Mouse (Mus musculus) frontal cortex, postnatal 14 days (tissue): ENCODE results near the gene Tmem229b.
"Not testable (repeated sequence)": the region's sequence is repeated elsewhere in the genome, so short reads cannot be mapped to it uniquely, and the experiment has no call there.

Experiments
- DNase-seq, 2 experiments: peaks; one replicate each; pipeline ENCODE4 v3.0.0; 2022; ENCODE audit warnings: low spot score in 2 of 2

The Tmem229b gene

DNA sequence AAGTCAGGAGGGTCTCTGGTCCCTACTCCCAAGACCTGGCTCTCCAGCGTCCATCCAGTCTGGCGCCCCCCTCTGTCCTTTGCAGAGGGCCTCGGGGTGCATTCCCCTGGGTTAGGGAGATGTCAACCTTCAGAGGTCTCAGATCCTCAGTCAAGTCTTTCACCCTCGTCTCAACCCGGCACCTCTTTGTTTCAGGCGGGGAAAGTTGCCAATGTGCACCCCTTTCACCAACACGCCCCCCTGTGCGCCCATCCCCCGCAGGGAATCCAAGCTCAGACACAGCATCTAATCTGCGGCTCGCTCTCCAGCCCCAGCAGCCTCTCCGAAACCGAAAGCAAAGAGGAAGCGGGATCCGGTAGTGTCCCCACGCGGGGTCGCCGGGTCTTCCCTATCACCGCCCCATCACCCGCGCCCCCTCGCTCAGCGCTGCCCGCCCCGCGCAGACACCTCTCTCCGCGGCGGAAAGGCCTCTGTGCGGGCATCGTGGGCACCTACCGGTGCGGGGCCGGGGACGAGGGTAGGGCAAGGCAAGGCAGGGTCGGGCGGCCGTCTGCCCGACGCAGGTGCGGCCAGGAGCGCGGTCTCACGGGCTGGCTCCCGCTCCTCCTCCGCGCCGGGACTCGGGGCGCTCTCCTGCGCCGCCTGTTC, 825 bp downstream of the Tmem229b start:
- DNase-seq = peak; percentile 39 to 52

GRCm38 (mm10) chr12:79006076-79006475, 1.4 kb downstream of the Tmem229b start:
- no peak for DNase-seq

GRCm38 (mm10) chr12:79005456-79005855, 2.0 kb downstream of the Tmem229b start:
- DNase-seq = no peak

DNA sequence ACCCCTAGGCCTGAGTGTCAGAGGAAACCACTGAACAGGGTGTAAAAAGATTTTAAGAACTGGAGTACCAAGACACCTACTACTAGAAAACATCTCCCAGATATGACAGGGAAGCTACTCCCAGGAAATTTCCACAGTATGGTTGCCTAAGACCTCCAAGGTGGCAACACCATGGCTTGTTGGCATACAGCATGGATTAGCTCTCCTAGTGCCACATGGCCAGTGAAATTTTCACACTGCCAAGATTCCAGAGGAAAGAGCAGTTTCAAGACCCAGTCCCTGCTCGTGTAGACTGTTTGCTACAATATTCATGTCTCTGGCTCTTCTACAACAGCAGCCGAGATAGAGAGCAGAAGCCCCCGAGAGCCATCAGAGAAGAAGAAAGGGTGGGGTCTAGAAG, 4.4 kb downstream of the Tmem229b start:
- DNase-seq = no peak

GRCm38 (mm10) chr12:79002406-79002805, 5.0 kb downstream of the Tmem229b start:
- DNase-seq = no peak

DNA sequence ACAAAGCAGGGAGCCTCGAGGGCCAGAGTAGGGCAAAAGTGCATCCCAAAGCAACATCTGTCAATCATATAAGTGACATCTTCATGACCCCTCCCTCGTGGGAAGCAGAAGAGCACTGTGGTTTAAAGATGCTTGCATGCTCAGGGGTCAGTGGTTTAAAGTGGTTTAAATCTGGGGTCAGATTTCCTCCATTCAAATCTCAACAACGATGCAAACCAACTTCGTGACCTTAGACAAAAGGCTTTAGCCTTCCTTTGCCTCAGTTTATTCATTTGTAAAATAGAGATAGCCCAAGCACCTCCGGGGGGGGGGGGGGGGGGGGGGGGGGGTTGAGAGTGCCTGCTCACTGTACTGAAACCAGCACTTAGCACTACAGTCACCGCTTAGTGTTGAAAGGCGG, 10.7 kb downstream of the Tmem229b start:
- DNase-seq = no peak

DNA sequence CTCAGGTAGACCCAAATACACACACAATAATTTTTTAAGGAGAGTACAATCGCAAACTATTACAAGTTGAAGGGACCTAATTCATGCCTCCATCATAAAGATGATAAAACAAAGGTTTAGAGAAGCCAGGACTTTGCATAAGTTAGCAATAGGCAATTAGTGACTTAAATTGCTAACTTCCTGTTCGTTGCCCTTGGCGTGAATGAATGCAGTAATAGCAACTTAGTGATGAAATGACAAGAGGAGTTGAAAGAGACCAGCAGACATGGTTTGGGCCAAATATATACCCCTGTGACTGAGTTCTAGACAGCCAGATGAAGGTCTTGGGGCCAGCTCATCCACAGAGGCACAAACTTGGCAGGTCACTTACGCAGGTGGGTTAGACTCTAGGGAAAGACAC, 11.2 kb downstream of the Tmem229b start:
- no peak for DNase-seq

DNA sequence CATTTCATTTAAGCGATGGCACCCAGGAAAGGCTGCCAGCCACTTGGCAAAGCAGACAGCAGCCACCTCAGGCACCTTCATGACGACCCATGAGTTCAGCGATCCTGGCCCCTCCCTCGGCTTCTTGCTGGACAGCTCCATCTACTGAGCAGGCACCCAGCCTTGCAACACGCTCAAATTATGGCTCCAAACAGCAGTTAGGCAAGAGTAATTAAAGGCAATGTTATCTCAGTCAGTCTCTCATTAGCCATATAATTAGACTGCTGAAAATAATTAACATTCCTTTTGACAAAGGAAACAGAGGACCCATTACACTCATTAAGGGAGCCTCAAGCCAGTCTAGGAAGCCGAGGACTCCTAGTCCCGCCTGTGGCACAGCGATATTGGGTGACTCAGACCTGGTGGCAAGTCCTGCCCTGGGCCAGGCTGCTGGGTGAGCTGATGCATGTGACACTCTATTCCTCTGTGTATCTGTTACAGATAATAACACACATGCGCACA, 19.8 kb downstream of the Tmem229b start:
- no peak for DNase-seq

DNA sequence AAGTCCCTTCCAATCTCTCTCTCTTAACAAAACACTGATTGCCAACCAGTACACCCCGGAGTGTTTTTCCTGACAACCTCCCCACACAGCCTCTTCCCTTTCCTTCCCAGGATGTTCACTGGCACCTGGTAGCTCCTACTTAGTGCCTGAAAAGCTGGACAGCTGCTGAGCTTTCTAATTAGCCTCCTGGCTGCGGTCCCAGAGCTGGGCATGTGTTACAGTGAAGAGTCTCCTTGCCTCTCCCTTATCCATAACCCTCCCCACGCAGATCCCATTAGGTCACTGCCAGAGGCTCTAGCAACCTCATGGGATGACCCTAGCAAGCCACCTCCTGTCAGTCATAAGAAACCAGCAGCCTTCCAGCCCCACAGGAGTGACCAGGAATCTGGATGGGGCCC, 23.4 kb downstream of the Tmem229b start:
- DNase-seq = no peak

DNA sequence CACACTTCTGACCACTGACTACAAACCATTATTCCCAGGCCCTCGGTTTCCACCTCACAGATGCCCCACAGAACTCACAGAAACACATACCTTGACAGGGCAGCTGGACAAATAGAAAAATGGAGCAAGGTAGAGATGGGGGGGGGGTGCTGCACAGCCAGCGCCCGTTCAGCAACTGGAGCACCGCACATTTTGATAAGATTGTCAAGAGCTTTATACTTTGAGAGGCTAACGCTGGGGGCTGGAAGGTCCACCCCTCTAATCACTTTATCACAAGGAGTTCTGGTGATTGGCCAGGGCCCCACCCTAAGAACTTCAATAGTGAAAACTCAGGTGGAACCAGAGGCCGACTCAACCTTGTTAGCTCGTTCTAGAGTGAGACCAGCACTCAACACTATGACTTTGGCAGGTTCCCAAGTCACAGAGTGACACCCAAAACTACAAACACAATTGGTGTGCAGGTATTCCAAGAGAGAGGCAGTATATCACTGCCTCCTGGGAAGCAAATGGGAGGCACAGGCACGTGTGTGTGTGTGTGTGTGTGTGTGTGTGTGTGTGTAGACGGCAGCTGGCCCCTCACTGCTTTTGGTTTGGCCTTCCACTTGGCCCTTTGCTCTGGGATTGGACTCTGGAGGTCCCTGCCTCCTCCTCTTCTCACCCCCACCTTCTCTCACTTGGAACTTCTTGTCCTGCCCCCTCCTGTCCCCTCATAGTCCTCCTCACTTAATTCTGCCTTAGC, 24.0 kb downstream of the Tmem229b start:
- DNase-seq = no peak

DNA sequence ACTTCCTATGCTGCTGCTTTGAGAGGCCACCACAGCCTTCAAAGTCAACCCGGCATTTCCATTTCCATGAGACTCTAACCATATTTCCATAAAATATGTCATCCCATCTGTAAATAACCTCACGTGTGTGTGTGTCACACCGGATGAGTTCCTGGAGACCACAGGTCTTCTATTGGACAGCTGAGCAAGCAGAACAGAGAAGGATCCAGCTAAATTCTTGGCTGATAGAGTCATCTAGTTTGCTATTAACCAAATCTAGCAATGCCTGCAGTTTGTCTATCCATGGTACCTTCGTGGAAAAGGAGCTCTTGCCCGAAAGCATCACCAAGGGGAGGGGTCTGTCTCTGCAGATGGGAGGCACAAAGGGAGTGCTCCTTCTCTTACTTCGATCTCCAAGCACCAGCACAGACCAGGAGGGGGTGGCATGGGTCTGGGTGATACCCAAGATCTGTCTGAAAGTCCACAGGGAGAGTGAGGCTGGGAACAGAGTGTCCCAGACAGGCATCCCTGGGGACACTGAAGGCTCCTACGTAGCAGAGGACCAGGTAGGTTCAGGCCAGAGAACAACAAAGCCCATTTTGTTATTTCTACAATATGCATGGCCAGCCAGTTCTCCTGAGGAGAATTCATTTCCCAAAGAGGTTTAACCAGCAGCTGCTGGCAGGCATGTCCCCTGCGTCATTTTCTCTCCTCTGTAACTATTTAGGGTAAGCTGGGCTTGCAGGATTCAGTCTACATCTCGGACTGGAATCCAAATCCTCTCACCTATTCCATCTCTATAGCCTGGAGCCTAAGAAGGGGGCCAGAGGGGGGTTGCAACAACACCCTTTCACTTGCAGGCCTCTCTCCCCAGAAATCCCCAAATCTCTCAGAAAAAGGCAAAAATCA, 25.2 kb downstream of the Tmem229b start:
- DNase-seq = no peak

GRCm38 (mm10) chr12:78981131-78981530, 26.3 kb downstream of the Tmem229b start:
- no peak for DNase-seq

- no peak for DNase-seq
Measured at GRCm38 (mm10) chr12:78980683-78981091, 26.7 kb downstream of the Tmem229b start.

DNA sequence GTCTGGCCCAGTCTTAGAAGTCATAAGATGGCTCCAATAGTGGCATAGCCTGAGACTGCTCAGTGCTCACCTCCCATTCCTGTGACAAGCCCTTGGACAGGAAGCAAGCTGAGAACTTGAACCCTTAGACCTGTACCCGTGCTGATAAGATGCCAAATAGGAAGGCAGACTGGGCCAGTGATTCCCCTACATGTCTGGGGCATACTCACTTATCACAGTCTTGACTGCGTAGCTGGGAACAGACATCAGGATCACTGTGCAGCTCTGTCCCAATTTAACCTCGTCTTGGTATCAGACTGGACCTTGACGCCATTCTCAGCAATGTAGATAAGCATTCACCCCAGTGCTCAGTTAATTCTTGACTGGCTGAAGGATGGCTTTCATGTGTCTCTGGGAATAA, 29.9 kb downstream of the Tmem229b start:
- DNase-seq = no peak

GRCm38 (mm10) chr12:78977078-78977477, 30.3 kb downstream of the Tmem229b start:
- DNase-seq = no peak

GRCm38 (mm10) chr12:78975836-78976235, 31.6 kb downstream of the Tmem229b start:
- no peak for DNase-seq

GRCm38 (mm10) chr12:78974767-78975166, 32.7 kb downstream of the Tmem229b start:
- no peak for DNase-seq

- DNase-seq = no peak
Measured at GRCm38 (mm10) chr12:78973779-78974178, 33.6 kb downstream of the Tmem229b start.

DNA sequence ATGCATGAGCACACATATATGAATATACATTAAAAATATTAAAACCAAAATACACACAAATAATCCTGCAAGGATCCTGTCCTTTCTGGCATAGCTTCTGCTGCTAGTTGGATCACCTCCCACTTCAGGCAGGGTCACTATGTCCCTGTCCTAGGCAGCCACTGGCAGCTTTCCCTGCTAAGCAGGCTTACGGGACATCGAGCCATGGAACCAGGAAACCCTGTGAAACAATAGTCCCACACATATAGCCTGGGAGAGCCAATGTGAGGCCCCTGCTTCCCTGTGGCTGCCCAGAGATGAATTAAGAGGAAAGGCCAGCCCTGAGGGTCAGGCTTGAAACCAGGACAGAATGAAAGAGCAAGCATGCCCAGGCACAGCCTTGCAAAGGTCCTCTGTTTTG, 35.8 kb downstream of the Tmem229b start:
- DNase-seq = no peak

DNA sequence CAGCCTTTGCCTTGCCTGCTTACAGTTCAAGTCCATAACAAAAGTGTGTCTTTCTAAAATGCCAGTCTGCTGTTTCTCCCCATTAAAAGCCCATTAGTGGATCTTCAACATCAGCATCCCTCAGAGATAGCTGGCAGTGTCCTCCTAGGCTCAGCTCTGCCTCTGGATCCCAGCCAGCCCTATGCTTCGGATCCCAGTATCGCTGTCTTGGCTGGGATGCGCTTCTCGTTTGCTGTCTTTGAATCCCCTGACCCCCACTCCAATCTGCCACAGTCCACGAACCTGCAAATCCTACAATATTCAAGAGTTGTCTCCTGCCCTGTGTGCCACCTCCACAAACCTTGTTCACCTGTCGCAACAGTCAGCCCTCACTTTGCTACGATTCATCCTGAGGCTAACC, 36.7 kb downstream of the Tmem229b start:
- DNase-seq = no peak

DNA sequence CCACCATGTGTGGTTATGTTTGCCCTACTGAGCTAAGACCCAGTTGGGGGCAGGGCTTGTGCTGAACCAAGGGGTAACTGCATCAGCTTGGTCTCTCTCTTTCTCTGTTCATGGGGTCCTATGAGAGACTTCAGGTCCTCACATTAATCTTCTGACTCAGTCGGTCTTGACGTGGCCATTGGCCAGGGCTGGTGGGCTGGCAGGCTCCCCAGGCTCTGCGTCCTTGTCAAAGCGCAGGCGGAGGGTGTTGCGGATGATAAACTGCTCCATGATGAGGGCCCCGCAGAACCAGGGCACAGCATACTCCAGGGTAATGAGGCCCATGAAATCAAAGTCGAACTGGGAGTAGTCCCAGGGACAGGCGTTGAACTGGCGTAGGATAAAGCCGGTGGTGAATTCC, 42.9 kb downstream of the Tmem229b start:
- not testable (repeated sequence) for DNase-seq

DNA sequence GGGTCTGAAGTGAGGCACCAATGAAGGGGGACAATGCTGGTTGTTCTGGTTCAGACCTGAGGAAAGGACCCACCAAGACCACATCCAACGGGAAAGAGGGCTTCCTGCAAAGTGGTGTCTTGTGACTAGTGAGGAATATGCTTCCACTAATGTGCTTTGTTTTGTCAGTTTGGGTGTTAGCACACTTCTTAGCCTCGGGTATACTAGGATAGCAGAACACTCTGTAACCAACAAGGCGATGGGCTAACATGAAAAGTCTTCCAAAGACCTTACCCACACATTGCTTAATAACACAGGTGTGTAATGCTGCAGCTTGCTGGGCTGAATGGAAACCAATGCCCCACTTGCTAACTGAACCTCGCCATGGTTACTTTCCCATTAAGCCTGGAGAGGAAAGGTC, 51.0 kb downstream of the Tmem229b start:
- DNase-seq = no peak
